ENCODE assay signal across 19 mouse cellular contexts in the genomic region with DNA sequence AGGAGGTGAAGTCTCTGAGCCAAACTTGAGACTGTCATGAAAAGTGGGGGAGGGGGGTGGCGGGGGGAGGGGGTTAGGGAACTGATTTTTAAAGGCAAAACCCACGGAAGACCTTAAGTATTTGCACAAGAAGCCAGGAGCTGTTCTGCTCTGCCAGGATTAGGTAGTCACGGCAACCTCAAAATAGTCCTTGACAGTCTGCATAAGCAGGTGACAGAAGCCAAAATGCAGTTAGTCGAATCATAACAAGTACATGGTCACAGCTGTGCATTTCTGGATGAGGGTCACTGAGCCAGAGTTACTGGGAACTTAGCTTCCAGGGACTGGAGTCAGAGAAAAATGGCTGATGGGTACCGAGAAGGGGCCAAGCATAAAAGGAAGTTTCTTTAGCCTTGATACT.
"Had no signal": no experiment of that assay in that cellular context is flagged by ENCODE, and none has a peak within 500 bp of the region (broad histone marks: within the 10 kb centered on the region; RNA-seq: fewer than 3 reads in every experiment).

No protein-coding gene starts in this region.

- H3K4me1 ChIP-seq: lung, embryonic 15.5 days; midbrain, embryonic 15.5 days; neural tube, embryonic 13.5 days; neural tube, embryonic 15.5 days had no signal

- H3K36me3 ChIP-seq: lung, embryonic 15.5 days; midbrain, embryonic 10.5 days; midbrain, embryonic 13.5 days; midbrain, embryonic 15.5 days; neural tube, embryonic 13.5 days; neural tube, embryonic 15.5 days had no signal

- H3K9ac ChIP-seq: liver, postnatal 0 days; lung, embryonic 15.5 days; midbrain, embryonic 13.5 days; midbrain, embryonic 15.5 days; neural tube, embryonic 13.5 days; neural tube, embryonic 15.5 days had no signal

- DNase-seq: liver, postnatal 0 days; lung, adult 2 months; lung, postnatal 10 days; lung, postnatal 4 days; retina, postnatal 1 day; right cerebral cortex, adult 18-20 months; right cerebral cortex, postnatal 25 days; right cerebral cortex, postnatal 4 days; spleen, adult 18-20 months; thymus, adult 18-20 months; thymus, postnatal 14 days; thymus, postnatal 36 days had no signal

- H3K27ac ChIP-seq: lung, embryonic 15.5 days; midbrain, embryonic 10.5 days; midbrain, embryonic 13.5 days; midbrain, embryonic 15.5 days; neural tube, embryonic 13.5 days; neural tube, embryonic 15.5 days had no signal

- H3K4me3 ChIP-seq: lung, embryonic 15.5 days; midbrain, embryonic 10.5 days; midbrain, embryonic 13.5 days; midbrain, embryonic 15.5 days; myocyte; neural tube, embryonic 13.5 days; neural tube, embryonic 15.5 days had no signal

- H3K9me3 ChIP-seq: lung, embryonic 15.5 days; midbrain, embryonic 13.5 days; midbrain, embryonic 15.5 days; neural tube, embryonic 15.5 days had no signal

- H3K4me2 ChIP-seq: lung, embryonic 15.5 days; midbrain, embryonic 13.5 days; midbrain, embryonic 15.5 days; neural tube, embryonic 13.5 days; neural tube, embryonic 15.5 days had no signal

- ATAC-seq: liver, postnatal 0 days; midbrain, embryonic 13.5 days; midbrain, embryonic 15.5 days had no signal

- H3K27me3 ChIP-seq: lung, embryonic 15.5 days; midbrain, embryonic 13.5 days; midbrain, embryonic 15.5 days; neural tube, embryonic 13.5 days; neural tube, embryonic 15.5 days had no signal
